Mouse (Mus musculus) G1E (cell line): Measurements from ENCODE around the gene Irf2. TPM values are rescaled to one million over a fixed set of nuclear protein-coding genes. Genes with fewer than 3 reads are reported as not detected.

Source experiments
- ATAC-seq: 2 replicates; pipeline ENCODE4 v1.8.0; 2016; ENCODE audit warnings: mild to moderate bottlenecking; ENCODE audit not compliant: insufficient number of reproducible peaks, poor library complexity, low FRiP score, severe bottlenecking; ENCODE audit errors: extremely low read depth
- DNase-seq: peaks from one replicate; pipeline ENCODE4 v3.0.0; 2012; ENCODE audit warnings: low spot score
- H3K27me3 ChIP-seq: 2 replicates; pipeline ENCODE4 v1.6.1; 2012; ENCODE audit warnings: mild to moderate bottlenecking, low read length, inconsistent platforms; ENCODE audit not compliant: insufficient read depth
- H3K36me3 ChIP-seq: replicated peaks from 2 replicates; pipeline ENCODE3; 2012; ENCODE audit warnings: mild to moderate bottlenecking, inconsistent platforms
- H3K4me1 ChIP-seq: 2 replicates; pipeline ENCODE4 v1.6.1; 2012; ENCODE audit warnings: low read depth, low read length, inconsistent platforms, mixed read lengths; ENCODE audit not compliant: insufficient read depth
- H3K4me3 ChIP-seq: 2 replicates; pipeline ENCODE4 v1.5.1; 2012; ENCODE audit warnings: low read depth, mild to moderate bottlenecking, inconsistent platforms, low read length, moderate library complexity, mixed read lengths
- H3K9me3 ChIP-seq: replicated peaks from 2 replicates; pipeline ENCODE4 v1.6.1; 2012; ENCODE audit warnings: inconsistent platforms
- CTCF ChIP-seq: IDR thresholded peaks from 2 replicates; pipeline ENCODE4 v1.5.1; 2012; ENCODE audit warnings: low read depth, low read length, inconsistent platforms, mixed read lengths
- GATA1 ChIP-seq: IDR thresholded peaks from 2 replicates; pipeline ENCODE4 v1.6.1; 2012; ENCODE audit warnings: borderline replicate concordance, low read length, inconsistent platforms, mixed read lengths
- GATA2 ChIP-seq: IDR thresholded peaks from 2 replicates; pipeline ENCODE4 v1.6.1; 2012; ENCODE audit warnings: low read depth, low read length, inconsistent platforms, borderline replicate concordance
- POLR2AphosphoS5 ChIP-seq: IDR thresholded peaks from 2 replicates; pipeline ENCODE4 v1.6.1; 2012; ENCODE audit warnings: low read depth, low read length, inconsistent platforms; ENCODE audit not compliant: insufficient replicate concordance
- TAL1 ChIP-seq: conservative IDR thresholded peaks from 2 replicates; pipeline ENCODE4 v1.6.1; 2012; ENCODE audit warnings: low read depth, low read length, inconsistent platforms, mixed read lengths
- polyA plus RNA-seq: library from polyadenylated mRNA; stranded (reverse); fragments of >175 nt; gene quantifications from 2 replicates; pipeline ENCODE4 v1.2.3, GENCODE M21; 2012
- total RNA-seq, 2 experiments: library from RNA; stranded (forward) in 1 of 2; stranded (reverse) in 1 of 2; fragments of 200-1000 nt in 1 of 2; fragments of >200 nt in 1 of 2; fragmentation: Nextera tagmentation in 1 of 2; gene quantifications; 2 replicates each; pipeline ENCODE4 v1.2.3; 2014 to 2017

The Irf2 gene
- total and polyA plus RNA-seq, 3 experiments: 13.4 to 111 (median 16.3) TPM

DNA sequence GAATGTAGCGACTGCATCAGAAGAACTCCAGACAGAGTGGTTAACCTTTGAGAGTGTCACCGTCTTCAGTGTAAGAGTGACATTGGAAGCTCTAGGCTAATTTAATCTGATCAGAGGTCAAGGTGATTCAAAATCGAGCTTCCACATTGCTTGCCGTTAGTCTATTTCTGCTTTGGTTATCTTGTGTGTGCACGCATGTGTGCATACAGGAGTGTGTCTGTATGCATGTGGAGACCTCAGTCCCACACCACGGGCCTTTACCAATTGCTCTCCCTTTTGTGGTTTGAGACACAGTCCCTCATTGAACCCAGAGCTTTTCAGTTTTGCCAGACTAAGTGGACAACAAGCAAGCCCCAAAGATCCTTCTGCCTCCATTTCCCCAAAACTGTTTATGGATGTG lies 46.4 kb downstream of the Irf2 start:
- DNase-seq (no peak), ATAC-seq (0 out of 2 replicates have a peak, but pooled peaks have one; percentile 11)
- Histone ChIP-seq H3K4me3 (no peak overlapping the region; the same call in 1 of the 2 replicates), H3K27me3 (no peaks in the 10 kb centered on the region), H3K4me1 (peaks cover 71% of the 10 kb centered on the region), H3K36me3 (peaks cover 27% of the 10 kb centered on the region), H3K9me3 (no peaks in the 10 kb centered on the region)
- TF ChIP-seq GATA1 (no peak), GATA2 (no peak), CTCF (no peak), TAL1 (peak; percentile 41; the same call in 1 of the 2 replicates)

DNA sequence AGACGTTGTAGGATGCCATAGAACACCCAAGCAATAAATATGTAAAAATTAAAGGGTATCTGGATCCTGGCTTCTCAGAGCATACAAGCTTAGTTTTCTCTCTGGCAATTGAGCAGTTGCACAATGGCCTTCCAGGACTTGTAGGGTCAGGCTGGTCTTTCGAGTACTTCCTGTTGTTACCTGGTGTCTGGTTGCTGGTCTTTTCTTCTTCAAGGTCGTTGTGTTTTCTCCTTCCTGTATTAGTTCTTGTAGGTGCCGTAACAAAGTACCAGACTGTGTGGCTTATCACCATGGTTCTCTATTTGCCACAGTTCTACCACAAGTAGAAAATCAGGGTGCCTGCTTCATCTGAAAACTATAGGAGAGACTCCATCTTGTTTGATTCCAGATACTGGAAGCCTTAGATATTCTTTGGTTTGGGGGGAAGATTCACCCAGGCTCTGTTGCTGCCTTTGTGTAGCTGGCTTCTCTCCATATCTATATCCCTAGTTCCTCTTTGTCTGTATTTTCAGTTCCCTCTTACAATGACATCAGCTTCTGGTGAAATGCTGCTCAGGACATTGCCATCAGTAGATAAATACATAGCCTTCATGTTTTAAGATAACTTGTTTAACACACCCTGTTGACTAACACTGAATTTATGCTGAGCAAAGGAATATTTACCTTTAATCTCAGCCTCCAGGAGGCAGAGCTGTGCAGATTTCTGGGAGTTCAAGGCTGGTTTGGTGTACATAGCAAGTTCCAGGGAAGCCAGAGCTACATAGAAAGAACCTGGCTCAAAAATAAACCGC lies 49.8 kb downstream of the Irf2 start:
- TF ChIP-seq POLR2AphosphoS5: no peak
- no peak for TF ChIP-seq GATA2
- TF ChIP-seq GATA1: no peak
- no peak for TF ChIP-seq CTCF
- 0 out of 2 replicates have a peak, but pooled peaks have one; percentile 9 for TF ChIP-seq TAL1
- Histone ChIP-seq H3K27me3 (no peaks in the 10 kb centered on the region), H3K4me1 (peaks cover 82% of the 10 kb centered on the region), H3K36me3 (peaks cover 29% of the 10 kb centered on the region), H3K9me3 (no peaks in the 10 kb centered on the region), H3K4me3 (no peak overlapping the region)
- peak; percentile 24 for DNase-seq
- ATAC-seq: peak; percentile 55

DNA sequence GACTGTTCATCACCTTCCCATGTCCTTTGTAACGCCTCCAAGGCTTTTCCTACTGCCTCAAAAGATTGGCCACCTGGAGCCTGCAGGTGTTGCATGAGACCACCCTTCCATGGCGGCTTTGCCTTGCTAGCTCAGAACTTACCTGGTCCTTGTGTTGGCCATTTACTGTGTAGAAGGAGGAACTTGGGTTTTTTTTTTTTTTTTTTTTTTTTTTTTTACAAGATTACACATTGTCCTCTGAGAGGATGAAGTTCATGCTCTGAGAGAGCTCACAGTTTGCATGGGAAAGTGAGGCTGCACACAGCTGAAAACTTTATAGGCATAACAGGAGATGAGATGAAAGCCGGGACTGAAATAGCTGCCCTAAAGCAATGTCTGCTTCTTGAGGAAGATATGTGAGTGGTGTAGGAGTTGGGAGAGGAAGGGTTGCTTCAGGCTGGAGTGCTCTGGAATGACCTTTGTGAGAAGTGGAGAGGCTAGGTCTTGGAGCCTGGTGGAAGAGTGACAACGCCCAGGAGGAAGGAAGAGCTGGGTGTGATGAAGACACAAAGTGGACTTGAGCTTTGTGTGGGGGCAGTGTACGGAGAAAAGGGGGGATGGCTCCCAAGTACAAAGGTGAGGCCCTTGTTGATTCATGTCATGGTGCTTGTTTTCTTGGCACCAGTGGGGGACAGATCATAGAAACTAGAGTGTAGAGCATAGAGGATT lies 52.3 kb downstream of the Irf2 start:
- Histone ChIP-seq H3K4me1 (peaks cover 65% of the 10 kb centered on the region), H3K27me3 (no peaks in the 10 kb centered on the region), H3K4me3 (no peak overlapping the region), H3K9me3 (no peaks in the 10 kb centered on the region), H3K36me3 (peaks cover 44% of the 10 kb centered on the region)
- ATAC-seq (no peak), DNase-seq (no peak)
- TF ChIP-seq TAL1 (no peak), CTCF (no peak), GATA2 (no peak)

DNA sequence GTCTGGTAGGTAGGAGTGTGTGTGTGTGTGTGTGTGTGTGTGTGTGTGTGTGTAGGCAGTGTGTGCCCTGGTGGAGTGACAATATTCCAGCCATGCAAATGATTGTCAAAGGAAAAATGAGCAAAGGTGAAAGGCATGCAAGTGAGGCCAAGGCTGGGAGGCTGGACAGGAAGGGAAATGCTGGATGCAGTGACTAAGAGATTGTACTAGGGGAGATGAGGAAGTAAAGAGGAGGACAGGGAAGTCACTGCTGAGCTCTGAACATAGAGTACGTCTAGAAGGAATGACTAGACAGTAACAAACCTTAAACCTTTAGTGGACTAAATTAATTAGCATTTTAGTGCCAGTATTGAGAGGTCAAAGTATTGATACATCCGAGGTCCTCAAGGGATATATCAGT lies 53.1 kb downstream of the Irf2 start:
- Histone ChIP-seq H3K36me3 (peaks cover 48% of the 10 kb centered on the region), H3K4me1 (peaks cover 58% of the 10 kb centered on the region), H3K4me3 (no peak overlapping the region), H3K27me3 (no peaks in the 10 kb centered on the region), H3K9me3 (no peaks in the 10 kb centered on the region)
- DNase-seq: peak; percentile 33
- no peak for TF ChIP-seq GATA1
- no peak for TF ChIP-seq TAL1
- no peak for TF ChIP-seq CTCF
- no peak for TF ChIP-seq GATA2
- TF ChIP-seq POLR2AphosphoS5: no peak
- peak; percentile 76 for ATAC-seq

DNA sequence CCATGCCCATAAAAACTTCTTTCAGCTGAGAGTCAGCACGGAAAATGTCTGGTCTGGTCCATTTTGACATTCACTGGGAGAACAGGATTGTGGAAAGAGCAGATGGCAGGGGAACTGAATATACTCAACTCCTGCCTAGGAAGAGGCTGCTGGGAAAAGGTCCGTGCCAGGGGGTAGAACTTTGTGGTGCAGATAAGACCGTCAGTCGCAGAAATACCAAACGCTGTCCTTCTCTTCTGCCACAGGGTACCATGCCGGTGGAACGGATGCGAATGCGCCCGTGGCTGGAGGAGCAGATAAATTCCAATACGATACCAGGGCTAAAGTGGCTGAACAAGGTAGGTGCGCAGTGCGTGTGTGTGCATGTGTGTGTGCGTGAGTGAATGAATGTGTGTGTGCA lies 53.7 kb downstream of the Irf2 start:
- H3K4me1 ChIP-seq: peaks cover 56% of the 10 kb centered on the region
- H3K36me3 ChIP-seq: peaks cover 54% of the 10 kb centered on the region
- H3K27me3 ChIP-seq: no peaks in the 10 kb centered on the region
- TF ChIP-seq TAL1: no peak
- TF ChIP-seq CTCF: no peak
- no peak for TF ChIP-seq GATA2
- no peak for TF ChIP-seq POLR2AphosphoS5
- no peak for TF ChIP-seq GATA1
- no peak overlapping the region for H3K4me3 ChIP-seq
- ATAC-seq (no peak), DNase-seq (no peak)
- no peaks in the 10 kb centered on the region for H3K9me3 ChIP-seq

DNA sequence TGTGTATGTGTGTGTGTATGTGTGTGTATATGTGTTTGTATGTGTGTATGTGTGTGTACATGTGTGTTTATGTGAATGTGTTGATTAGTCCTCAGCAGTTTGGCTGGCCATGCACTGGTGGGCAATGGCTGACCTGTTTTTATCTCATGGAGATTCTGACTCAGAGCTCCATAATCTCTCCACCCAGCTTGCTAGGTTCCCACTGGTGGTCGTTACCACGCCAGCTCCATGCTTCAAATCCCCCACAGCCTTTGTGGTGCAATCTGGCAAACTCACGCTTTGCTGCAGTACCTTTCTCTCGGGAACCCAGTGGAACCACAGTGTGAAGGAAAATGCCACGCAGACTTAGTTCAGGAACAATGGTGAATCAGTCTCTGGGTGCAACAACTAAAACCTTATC lies 54.8 kb downstream of the Irf2 start:
- DNase-seq: no peak
- no peak for ATAC-seq

More for the DNA sequence above, 54.8 kb downstream of the Irf2 start:
- TF ChIP-seq GATA1: no peak
- H3K27me3 ChIP-seq: no peaks in the 10 kb centered on the region
- no peaks in the 10 kb centered on the region for H3K9me3 ChIP-seq
- peaks cover 45% of the 10 kb centered on the region for H3K4me1 ChIP-seq
- no peak overlapping the region for H3K4me3 ChIP-seq
- H3K36me3 ChIP-seq: peaks cover 52% of the 10 kb centered on the region
